Mouse (Mus musculus) stomach, postnatal 0 days (tissue): ENCODE results near the gene Pafah1b2.

Experiments used
- CTCF ChIP-seq: IDR thresholded peaks from 2 replicates; pipeline ENCODE4 v1.5.1; 2016; ENCODE audit warnings: antibody characterized with exemption, low read depth, mild to moderate bottlenecking, moderate library complexity
- EP300 ChIP-seq: optimal IDR thresholded peaks from 2 replicates; pipeline ENCODE3; 2016; ENCODE audit warnings: antibody characterized with exemption

DNA sequence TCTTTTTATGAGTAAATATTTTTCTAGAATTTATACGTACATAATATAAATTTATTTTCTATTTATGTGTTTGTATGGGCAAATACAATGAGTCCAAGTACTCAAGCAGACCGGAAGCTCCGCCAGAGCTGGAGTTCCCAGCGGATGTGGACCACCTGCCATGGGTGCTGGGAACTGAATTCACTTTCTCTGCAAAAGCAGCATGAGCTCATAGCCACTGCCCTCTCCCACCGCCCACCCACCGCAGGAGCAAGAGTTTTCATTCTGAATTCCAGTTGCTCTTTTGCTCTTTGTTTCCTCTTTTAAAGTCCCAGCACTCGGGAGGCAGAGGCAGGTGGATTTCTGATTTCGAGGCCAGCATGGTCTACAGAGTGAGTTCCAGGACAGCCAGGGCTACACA lies 31.1 kb upstream of the Pafah1b2 start:
- TF ChIP-seq CTCF (no peak), EP300 (no peak)
